Mouse (Mus musculus): ENCODE data around the gene Tead3.

Gene Tead3

DNA sequence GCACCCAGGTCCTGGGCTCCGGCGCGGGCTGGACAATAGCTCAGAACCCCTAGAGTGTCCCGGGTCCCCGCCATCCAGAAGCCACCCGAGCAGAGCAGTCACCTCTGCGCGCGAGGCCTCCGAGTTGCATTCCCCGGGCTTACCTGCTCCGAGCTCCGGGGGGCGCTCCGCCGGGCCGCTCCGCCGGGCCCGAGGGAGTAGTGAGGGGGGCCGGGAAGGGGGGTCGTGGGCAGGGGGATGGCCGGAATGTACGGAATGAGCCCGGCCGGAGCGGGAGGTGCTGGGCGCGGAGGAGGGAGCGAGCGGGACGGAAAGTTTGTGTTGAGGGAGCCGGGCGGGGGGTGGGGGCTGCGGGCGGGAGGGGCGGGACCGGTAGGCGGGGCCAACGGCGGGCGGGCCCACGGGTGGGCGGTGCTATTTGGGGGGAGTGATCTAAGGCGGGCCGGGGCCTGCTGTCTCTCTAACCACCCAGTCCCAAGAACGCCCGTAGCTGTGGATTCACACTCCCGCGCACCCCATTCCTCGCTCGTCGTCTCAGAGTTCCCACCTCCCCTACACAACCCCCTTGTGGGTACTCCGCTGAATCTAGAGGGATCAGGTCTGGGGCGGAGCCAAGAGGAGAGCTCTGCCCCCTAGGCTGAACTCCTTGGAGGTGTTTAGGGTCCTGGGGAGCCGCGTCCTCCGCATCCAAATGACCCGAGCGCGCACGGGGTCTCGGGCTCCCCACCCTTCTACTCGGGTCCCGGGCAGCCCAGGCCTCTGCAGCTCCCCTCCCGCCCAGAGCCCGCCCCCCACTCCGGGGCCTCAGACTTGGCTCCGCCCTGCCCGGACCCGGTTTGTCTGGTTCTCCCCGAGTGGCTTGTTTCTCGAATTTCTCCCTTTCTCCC is at the start of gene Tead3:
Gene Tead3 (minus strand): TSS at position 352 of the 887 bp plus-strand sequence.
- peak in 1 of 2 experiments; percentile 43 for DNase-seq (ENCODE audit: low spot score in 2 of 2)

DNA sequence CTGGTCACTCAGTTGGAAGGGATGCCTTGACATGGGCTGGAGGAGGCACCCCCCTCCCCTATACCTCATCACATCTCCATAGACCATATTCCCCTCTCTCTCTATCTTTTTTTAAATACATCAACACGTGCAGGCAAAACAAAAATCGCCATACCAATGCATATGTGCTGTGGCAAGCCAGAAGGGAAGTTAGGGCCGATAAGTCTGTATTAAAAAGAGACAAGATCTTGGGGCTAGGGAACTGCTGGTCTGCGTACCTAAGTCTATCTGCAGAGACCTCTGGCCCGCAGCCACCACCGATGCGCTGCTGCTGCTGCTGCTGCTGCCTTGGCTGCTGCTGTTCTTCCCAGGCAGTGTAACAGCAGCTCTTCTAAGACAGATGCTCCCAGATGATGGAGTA is 44.4 kb upstream of the Tead3 start:
- DNase-seq (ENCODE audit: low spot score in 2 of 2): no peak

DNA sequence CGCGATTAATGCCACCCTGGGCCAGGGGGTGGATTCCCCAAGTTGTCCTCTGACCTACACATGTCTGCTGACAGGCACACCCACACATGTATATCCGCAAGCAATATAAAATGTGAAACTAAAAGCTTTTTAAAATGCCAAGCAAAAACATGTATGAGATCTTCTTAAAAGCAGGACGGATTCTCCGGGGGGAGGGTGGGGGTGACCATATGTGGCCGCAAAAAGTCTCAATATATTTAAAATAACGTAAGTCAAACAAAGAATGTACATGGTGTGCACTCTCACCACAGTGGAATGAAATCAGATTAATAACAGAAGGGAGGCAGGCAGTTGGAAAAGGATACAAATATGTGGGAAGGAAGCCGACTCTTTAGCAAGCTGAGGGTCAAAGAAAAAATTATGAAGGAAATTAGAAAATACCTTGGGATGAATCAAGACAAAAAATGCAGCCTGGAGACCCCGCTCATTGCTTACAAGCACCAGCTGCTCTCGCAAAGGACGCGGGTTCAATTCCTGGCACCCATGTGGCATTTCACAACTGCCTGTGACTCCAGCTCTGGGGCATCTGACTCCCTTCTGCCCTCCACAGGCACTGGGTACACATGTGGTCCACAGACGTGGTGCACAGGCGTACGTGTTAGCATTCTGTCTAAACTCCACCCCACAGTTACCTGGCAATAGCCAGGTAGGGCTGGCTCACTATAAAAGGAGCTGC is 43.6 kb upstream of the Tead3 start:
- DNase-seq (ENCODE audit: low spot score in 2 of 2): no peak

GRCm38 (mm10) chr17:28391568-28392432 is 41.2 kb upstream of the Tead3 start:
- DNase-seq (ENCODE audit: low spot score in 2 of 2): no peak

DNA sequence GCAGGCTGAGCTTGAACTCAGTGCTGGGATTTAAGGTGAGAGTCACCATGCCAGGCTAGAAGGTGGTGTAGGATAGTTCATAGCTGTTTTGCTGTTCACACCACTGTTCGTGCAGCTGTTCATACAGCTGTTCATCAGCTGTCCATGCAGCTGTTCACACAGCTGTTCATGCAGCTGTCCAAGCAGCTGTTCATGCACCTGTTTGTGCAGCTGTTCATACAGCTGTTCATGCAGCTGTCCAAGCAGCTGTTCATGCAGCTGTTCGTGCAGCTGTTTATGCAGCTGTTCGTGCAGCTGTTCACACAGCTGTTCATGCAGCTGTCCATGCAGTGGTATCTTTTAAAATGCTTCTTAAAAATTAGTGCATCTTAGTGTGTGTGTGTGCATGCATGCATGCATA is 37.9 kb upstream of the Tead3 start:
- no peak for DNase-seq (ENCODE audit: low spot score in 2 of 2)

DNA sequence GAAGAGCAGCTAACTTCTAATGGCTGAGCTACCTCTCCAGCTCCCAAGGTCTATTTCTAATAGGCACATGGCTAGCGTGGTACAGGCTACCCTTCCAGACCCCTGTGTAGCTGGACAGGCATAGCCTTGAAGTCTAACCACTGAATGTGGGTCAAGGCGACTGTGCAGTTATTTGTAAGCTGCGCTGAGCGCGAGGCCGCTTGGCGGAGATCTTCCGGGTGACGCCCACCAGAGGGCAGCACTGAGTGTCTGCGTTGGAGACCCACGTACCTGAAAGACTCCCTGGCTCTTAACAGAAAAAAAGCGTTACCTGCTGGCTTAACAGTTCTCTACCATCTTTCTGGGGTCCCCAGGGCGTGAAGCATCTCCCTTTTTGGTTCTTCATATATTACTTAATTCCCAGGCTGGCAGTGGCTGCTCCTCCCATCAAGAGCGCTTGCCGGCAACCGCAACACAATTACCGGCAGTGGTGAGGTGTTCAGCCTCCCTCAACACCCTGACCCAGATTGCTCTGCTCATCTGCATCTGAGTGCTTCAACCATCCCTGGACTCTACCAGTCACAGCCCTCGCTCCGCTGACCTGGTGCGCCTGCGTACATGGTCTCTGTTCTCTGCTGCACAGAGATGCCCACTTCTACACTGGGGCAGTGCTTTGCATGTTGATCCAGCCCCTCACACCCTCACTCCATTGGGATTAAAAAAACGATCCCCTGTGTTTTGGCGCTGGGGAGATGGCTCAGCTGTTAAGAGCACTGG is 35.7 kb upstream of the Tead3 start:
- DNase-seq (ENCODE audit: low spot score in 2 of 2): peak; percentile 66 to 80

- peak in 1 of 2 experiments; percentile 19 for DNase-seq (ENCODE audit: low spot score in 2 of 2)
Observed at GRCm38 (mm10) chr17:28384298-28384697, 33.7 kb upstream of the Tead3 start.

DNA sequence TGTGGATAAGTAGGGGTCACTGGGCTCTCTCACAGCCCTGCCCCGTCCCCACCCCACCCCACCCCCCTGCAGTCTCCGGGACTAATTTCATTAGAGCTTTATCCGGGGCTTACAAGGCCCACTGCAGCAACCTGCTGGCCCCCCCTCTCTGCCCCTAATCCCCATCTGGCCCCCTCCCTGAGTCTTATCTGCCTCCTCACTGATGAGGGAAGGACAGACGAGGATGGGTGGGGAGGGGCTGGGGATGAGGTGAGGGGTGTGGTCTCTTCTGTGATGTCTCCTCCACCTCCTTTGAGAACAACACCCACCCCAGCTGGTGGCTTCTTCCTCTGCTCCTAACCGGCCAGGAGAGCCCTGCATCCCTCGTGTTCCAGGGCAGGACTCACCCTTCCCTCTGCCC is 29.6 kb upstream of the Tead3 start:
- no peak for DNase-seq (ENCODE audit: low spot score in 2 of 2)

DNA sequence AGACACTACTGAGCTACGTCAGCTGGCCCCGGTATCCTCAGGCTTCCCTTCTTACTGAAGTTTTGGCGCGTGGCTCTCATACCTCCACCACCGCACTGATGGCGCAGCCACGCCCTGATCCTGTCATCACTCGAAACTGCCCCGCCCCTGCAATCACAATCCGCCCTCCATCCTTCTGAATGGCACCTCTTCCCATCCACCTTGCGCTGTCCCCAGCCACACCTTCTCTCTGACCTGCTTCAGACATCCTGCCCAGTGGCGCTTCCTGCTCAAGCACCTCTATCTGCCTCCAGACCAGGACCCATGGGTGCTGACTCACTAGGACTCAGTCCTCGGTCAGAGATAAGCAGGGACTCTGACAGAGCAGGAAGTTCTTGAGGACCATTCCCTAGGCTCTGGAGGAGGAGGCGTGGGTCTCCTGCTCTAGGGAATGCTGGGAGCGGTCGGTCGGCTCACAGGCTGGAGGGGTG is 25.0 kb upstream of the Tead3 start:
- DNase-seq (ENCODE audit: low spot score in 2 of 2): peak; percentile 26 to 28

DNA sequence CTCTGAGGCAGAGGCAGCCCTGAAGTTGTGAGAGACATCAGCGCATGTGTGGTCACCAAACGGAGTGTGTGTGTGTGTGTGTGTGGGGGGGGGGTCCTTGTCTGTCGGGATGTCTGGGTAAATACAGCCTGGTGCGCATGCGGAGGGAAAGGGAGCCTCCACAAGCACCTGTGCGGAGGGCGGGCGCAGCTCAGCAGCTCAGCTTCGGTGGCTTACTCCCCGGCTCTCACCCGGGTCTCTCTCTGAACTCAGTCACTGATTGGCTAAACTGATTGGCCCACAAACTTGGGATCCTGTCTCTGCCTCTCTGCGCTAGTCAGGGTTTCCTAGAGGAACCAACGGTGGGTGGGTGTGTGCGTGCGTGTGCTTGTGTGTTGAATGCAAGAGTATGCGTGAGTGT is 23.9 kb upstream of the Tead3 start:
- DNase-seq (ENCODE audit: low spot score in 2 of 2): no peak

GRCm38 (mm10) chr17:28373821-28374220 is 23.2 kb upstream of the Tead3 start:
- DNase-seq (ENCODE audit: low spot score in 2 of 2): peak; percentile 34 to 47

DNA sequence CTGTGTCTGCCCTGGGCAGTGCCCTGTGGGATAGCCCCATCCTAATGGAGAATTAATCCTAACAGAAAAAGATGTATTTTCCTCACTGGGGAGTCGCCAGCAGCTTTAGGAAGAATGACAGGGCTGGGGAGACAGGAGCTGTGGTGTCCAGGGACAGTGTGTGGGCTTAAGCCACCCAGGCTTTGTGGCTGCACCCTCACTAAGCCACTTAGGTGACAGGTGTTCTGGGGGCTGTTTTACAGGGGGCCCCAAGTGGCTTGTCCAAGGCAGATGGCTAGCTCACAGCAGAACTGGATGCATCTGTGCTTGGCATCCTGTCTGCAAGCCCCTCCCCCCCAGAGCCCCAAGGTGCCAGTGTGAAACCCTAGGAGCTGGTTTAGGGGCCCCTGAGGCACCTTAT is 21.3 kb upstream of the Tead3 start:
- no peak for DNase-seq (ENCODE audit: low spot score in 2 of 2)

GRCm38 (mm10) chr17:28371286-28371685 is 20.7 kb upstream of the Tead3 start:
- no peak for DNase-seq (ENCODE audit: low spot score in 2 of 2)

GRCm38 (mm10) chr17:28369056-28369455 is 18.4 kb upstream of the Tead3 start:
- DNase-seq (ENCODE audit: low spot score in 2 of 2): no peak

DNA sequence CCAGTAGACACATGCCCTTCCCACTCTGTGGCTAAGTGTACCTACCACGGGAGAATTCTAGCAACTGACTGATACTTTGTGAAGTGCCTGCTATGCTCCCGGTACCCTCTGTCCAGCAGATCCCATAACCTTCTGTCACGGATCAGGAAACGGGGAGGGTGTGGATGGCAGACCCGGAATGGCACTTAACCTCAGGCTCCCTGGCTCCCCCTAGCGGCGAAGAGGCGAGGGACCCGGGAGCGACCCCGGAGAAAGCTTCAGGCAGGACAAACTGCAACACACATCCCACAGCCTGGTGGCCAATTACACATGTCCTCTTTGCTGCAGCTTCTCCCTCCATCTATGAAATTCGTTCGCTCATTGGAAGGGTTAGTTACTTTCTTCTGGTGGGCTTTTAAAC is 17.8 kb upstream of the Tead3 start:
- peak; percentile 55 to 66 for DNase-seq (ENCODE audit: low spot score in 2 of 2)

DNA sequence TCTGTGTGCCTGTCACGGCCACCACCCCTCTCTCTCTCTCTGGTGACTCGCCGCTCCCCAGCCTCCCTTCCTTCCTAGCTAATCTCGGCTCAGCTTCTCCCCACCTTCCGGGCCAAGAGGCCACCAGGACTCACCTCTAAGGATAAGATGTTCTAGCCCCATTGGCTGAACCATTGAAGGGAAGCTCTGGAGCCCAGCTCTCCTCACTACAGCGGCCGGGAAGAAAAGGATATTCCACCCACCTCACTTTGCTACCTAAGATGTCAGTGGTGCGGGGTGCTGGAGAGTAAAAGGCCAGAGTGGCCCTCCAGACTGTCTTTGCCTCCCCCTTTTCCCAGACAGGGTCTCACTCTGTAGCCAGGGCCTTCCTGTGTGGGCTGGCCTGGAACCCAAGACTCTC is 14.5 kb upstream of the Tead3 start, which contains the start of gene Tulp1:
Gene Tulp1 (minus strand): TSS at position 101 of the 400 bp plus-strand sequence.
- no peak for DNase-seq (ENCODE audit: low spot score in 2 of 2)

DNA sequence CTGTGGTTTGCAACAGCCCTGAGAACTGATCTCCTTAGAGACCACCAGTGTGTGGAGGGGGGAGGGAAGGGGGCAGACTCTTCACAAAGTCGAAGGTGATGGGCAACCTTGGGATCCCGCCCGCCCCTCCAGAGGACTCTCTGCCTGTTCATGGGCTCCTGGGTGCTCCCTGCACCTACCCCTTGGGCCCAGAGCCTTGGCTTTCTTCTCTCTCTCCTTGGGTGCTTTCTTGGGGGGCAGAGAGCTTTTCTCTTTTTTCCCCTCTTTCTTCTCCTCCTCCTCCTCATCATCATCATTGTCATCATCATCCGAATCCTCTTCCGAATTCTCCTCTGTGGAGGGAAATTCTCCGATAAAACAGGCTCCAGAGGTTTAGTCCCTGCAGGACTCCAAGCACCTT is 12.9 kb upstream of the Tead3 start:
- DNase-seq (ENCODE audit: low spot score in 2 of 2): no peak

DNA sequence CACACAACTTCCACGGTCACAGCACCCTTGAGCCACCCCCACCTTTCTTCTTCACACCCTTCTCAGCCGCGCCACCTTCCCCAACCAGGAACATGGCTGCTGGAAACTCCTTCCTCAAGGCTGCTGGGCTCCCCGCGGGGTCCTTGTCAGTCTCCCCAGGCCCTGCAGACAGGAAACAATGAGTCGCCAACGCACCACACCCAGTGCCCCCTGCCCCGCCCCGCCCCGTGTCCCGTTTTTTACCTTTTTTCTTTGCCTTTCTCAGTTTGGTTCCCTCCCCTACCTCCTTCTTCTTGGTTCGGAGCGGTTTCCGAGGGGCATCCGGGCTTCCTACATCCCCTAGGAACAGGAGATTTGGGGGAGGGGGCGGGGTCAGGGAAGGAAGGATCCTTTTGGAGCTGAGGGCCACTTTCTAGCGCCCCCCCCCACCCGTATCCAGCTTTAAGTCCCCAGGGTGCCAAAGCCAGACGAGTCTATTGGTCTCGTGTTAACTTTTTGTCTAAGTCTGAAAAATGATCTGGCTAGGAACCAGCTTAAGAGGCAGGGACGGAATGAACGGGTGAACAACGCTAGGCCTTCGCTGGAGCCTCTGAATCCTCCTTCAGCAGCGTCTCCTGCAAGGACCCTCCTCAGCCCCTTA is 12.2 kb upstream of the Tead3 start:
- DNase-seq (ENCODE audit: low spot score in 2 of 2): peak; percentile 32 to 35

GRCm38 (mm10) chr17:28361921-28362652 is 11.5 kb upstream of the Tead3 start:
- DNase-seq (ENCODE audit: low spot score in 2 of 2): no peak

Measured in natural killer cell, adult 2 months (primary cell).